Mouse (Mus musculus): ENCODE measurements around the gene Nkd1. TPM values are rescaled to one million over a fixed set of nuclear protein-coding genes. Genes with fewer than 3 reads are reported as not detected.

Nkd1 gene
- polyA plus RNA-seq, 1 experiment from 2014 or later: 122 TPM

DNA sequence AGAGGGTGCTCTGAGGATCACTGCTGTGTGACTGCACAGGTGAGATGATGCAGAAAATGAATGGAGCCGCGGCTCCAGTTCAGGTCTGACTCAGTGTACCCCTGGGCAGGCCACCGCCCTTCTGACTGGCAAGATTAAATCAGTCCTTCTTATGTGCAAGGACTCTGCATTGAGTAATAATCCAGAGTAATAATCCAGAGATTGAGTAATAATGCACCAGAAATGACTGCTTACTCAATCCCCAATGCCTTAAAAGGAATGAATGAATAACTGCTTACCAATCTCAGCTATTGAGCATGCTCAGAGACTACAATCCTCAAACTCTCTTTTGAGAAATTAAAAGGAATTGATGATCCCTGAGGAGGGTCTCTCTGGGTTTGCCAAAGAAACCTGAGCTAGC, 117.8 kb downstream of the Nkd1 start:
- Histone ChIP-seq H3K27me3 (no peaks in the 10 kb centered on the region), H3K27ac (no peak overlapping the region), H3K36me3 (no peaks in the 10 kb centered on the region), H3K4me2 (no peak overlapping the region), H3K9me3 (no peaks in the 10 kb centered on the region), H3K9ac (no peak overlapping the region), H3K4me1 (0 out of 2 replicates have a peak, but pooled peaks cover 3% of the 10 kb centered on the region), H3K4me3 (no peak overlapping the region)
- no peak for ATAC-seq (ENCODE audit: insufficient number of reproducible peaks, insufficient read depth, low FRiP score, low TSS enrichment, low read depth)
- 96% methylated on average over 3 of the region's 3 CpGs for WGBS

DNA sequence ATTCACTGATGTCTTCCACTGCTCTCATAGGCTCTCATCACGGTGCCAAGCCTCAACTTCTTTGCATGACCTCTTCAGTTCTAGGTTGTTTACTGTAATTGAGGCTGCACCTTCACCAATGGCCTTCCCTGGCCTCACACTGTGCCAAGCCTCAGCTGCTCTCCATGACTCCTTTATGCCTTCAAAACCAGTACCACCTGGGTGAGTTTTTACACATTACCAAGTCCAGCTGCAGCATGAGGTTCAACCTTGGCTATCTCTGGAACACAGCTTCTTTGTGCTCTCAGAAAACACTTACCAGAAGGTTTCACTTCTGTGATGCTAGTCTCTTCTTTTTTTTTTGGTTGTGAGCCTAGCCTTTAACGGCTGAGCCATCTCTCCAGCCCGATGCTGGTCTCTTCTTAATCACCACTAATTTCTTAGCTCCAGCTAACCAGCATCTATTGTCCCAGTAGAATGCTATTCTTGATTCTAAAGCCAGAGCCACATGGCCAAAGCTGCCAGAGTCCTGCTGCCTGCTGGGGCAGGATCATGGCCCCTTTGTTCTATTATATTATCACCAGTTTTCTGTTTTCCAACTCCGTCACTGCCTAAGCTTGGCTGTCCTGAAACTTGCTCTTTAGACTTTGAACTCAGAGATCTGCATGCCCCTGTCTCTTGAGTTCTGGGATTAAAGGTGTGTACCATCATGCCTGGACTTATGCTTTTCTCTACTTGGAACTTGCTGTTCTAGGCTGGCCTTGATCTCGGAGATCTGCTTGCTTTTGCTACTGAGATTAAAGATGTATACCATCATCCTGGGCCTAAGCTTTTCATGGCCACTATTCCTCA, 121.8 kb downstream of the Nkd1 start:
- Histone ChIP-seq H3K36me3 (no peaks in the 10 kb centered on the region), H3K27ac (no peak overlapping the region), H3K4me3 (no peak overlapping the region), H3K27me3 (0 out of 2 replicates have a peak, but pooled peaks cover under 1% of the 10 kb centered on the region), H3K4me1 (peaks cover 14% of the 10 kb centered on the region), H3K4me2 (no peak overlapping the region), H3K9ac (no peak overlapping the region), H3K9me3 (no peaks in the 10 kb centered on the region)
- WGBS: 81% methylated on average over 5 of the region's 5 CpGs
- no peak for ATAC-seq (ENCODE audit: insufficient number of reproducible peaks, insufficient read depth, low FRiP score, low TSS enrichment, low read depth)

Other genes with a start within 250 kb of the Nkd1 start
- 6.6 and 7.3 TPM in 2 replicates for gene Adcy7, start 249.0 kb upstream of the Nkd1 start, polyA plus RNA-seq (2015; fragmentation: Nextera tagmentation; extraction: Ambion mirVana)
- gene Brd7, start 159.2 kb upstream of the Nkd1 start, polyA plus RNA-seq (2015; fragmentation: Nextera tagmentation; extraction: Ambion mirVana): 77.2 and 85.2 TPM in 2 replicates
- 1.5 and 1.8 TPM in 2 replicates for gene Snx20, start 114.8 kb downstream of the Nkd1 start, polyA plus RNA-seq (2015; fragmentation: Nextera tagmentation; extraction: Ambion mirVana)
- 0.30 and 0.31 TPM in 2 replicates for gene Nod2, start 126.0 kb downstream of the Nkd1 start, polyA plus RNA-seq (2015; fragmentation: Nextera tagmentation; extraction: Ambion mirVana)
- 13.0 and 14.3 TPM in 2 replicates for gene Cyld, start 175.7 kb downstream of the Nkd1 start, polyA plus RNA-seq (2015; fragmentation: Nextera tagmentation; extraction: Ambion mirVana)

Measured in embryonic facial prominence, embryonic 13.5 days (tissue).